In genomic region chr17:87019692-87020091, GRCm38 (mm10) we compare ENCODE assay signal across 26 mouse cellular contexts.
"Had no signal": no experiment of that assay in that cellular context is flagged by ENCODE, and none has a peak within 500 bp of the region (broad histone marks: within the 10 kb centered on the region; RNA-seq: fewer than 3 reads in every experiment).

No protein-coding gene starts in this region.

- H3K9me3 ChIP-seq: heart, embryonic 10.5 days; heart, embryonic 12.5 days; hindbrain, embryonic 10.5 days; hindbrain, embryonic 12.5 days; kidney, embryonic 15.5 days; limb, embryonic 13.5 days; limb, embryonic 15.5 days; liver, embryonic 12.5 days had no signal

- H3K9ac ChIP-seq: heart, embryonic 12.5 days; hindbrain, embryonic 12.5 days; hindbrain, embryonic 14.5 days; kidney, embryonic 15.5 days; limb, embryonic 13.5 days; limb, embryonic 15.5 days; liver, embryonic 12.5 days had no signal

- DNase-seq: gastrocnemius, adult 2 months; gastrocnemius, postnatal 10 days; gastrocnemius, postnatal 25 days; heart, adult 18-20 months; heart, postnatal 10 days; heart, postnatal 4 days; kidney, adult 11 months; kidney, adult 2 months; kidney, adult 9 months; kidney, postnatal 14 days; kidney, postnatal 36 days; layer of hippocampus, adult 9-11 months; layer of hippocampus, postnatal 36 days; left cerebral cortex, postnatal 4 days had no signal

- H3K4me3 ChIP-seq: gastrocnemius, adult 2 months; heart, embryonic 10.5 days; heart, embryonic 12.5 days; hindbrain, embryonic 10.5 days; hindbrain, embryonic 12.5 days; kidney, embryonic 15.5 days; limb, embryonic 13.5 days; limb, embryonic 15.5 days; liver, embryonic 12.5 days had no signal

- ATAC-seq: hindbrain, embryonic 16.5 days; inflammation-experienced regulatory T-cells, adult 6 months; liver, embryonic 12.5 days had no signal

- H3K4me2 ChIP-seq: heart, embryonic 12.5 days; hindbrain, embryonic 12.5 days; hindbrain, embryonic 14.5 days; kidney, embryonic 15.5 days; limb, embryonic 13.5 days; limb, embryonic 15.5 days; liver, embryonic 12.5 days had no signal

- H3K27ac ChIP-seq: gastrocnemius, adult 2 months; heart, embryonic 10.5 days; hindbrain, embryonic 10.5 days; hindbrain, embryonic 12.5 days; hindbrain, embryonic 14.5 days; kidney, embryonic 15.5 days; kidney, postnatal 0 days; limb, embryonic 13.5 days; limb, embryonic 15.5 days; liver, embryonic 12.5 days had no signal

- H3K27me3 ChIP-seq: heart, embryonic 12.5 days; hindbrain, embryonic 12.5 days; kidney, embryonic 15.5 days; limb, embryonic 13.5 days; limb, embryonic 15.5 days; liver, embryonic 12.5 days had no signal
